Comparison of ENCODE assay signal across 8 mouse cellular contexts in the genomic region with DNA sequence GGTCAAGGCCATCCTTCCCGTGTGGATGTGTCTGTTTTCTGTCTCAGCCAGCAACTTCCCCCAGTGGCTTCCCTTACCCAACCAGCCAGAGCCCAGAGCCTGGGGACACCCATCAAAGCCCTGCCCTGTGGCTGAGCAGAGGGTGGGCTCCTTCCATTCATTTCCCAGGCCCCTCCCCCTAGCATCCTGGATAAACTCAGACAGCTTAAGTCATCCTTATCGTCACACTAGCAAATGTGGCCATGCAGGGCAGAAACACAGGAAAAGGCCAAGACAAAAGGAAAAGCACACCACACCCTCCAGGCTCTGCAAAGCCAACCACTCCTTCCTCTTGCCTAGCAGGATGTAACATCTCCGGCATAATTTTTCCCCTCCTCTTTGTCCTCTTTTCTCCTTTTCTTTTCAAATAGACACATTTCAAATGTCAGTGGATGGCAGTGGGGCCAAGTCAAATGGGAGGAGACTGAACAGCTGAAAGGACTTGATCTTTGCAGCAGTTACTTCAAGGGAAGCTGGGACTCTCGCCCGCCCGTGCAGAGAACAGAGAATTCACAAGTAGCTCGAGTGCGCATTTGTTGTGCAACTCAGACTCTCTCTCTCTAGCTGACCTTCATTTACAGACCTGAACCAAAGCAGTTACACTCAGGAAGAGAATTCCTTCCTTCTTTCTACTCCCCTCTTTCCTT. TPM values are rescaled to one million over a fixed set of nuclear protein-coding genes. Genes with fewer than 3 reads are reported as not detected.
DNase-seq lines count a peak whose midpoint lies in the region; ATAC-seq and TF ChIP-seq lines count a peak whose summit lies in the region.

No protein-coding gene starts in this region.

- H3K27me3 ChIP-seq in liver, adult 2 months (ENCODE audit: control insufficient read depth, insufficient read depth, low read length) = no peaks in the 10 kb centered on the region
- no peaks in the 10 kb centered on the region for H3K27me3 ChIP-seq in midbrain, embryonic 16.5 days (ENCODE audit: control insufficient read depth, insufficient read depth, low read depth, low read length)

- intact Hi-C loops in heart, postnatal 25 days (cut with DNase I) = no loop called here
- intact Hi-C loops in left cerebral cortex, postnatal 25 days (cut with DNase I) = no loop called here

- TF ChIP-seq POLR2A in liver, adult 2 months (IDR thresholded peaks at IDR 0.05; ENCODE audit: extremely low read depth, insufficient read depth, low read length) = no peak

- 65% methylated on average over 8 of the region's 8 CpGs for WGBS in liver, adult 2 months
- WGBS in midbrain, embryonic 16.5 days = 28% methylated on average over 8 of the region's 8 CpGs

- no peak overlapping the region; the same call in 1 of the 2 replicates for H3K27ac ChIP-seq in liver, adult 2 months (replicated peaks; ENCODE audit: insufficient read depth, low read depth, low read length)
- no peak overlapping the region for H3K27ac ChIP-seq in midbrain, embryonic 16.5 days (ENCODE audit: low read length)

- no peak overlapping the region for H3K4me3 ChIP-seq in liver, adult 2 months (ENCODE audit: insufficient read depth, low read depth, low read length)
- H3K4me3 ChIP-seq in midbrain, embryonic 16.5 days (ENCODE audit: low read depth, low read length) = no peak overlapping the region

- H3K4me1 ChIP-seq in liver, adult 2 months (ENCODE audit: control insufficient read depth, insufficient read depth, low read length) = no peaks in the 10 kb centered on the region
- H3K4me1 ChIP-seq in midbrain, embryonic 16.5 days (ENCODE audit: control insufficient read depth, insufficient read depth, low read length) = 0 out of 2 replicates have a peak, but pooled peaks cover 3% of the 10 kb centered on the region

- peak; percentile 42; the same call in 1 of the 2 replicates for ATAC-seq in midbrain, embryonic 16.5 days
- no peak for ATAC-seq in megakaryocyte-erythroid progenitor cell, adult 5-6 weeks (replicated peaks; ENCODE audit: low FRiP score, low TSS enrichment, poor library complexity, severe bottlenecking)

- DNase-seq in cerebellum, adult 9-10 months = peak; percentile 13
- no peak for DNase-seq in cerebellum, adult 11-12 months
- DNase-seq in embryo, embryonic 10 days (ENCODE audit: low spot score) = peak; percentile 49
- peak; percentile 49 for DNase-seq in heart, postnatal 25 days (ENCODE audit: low spot score)
- peak; percentile 6 for DNase-seq in liver, adult 2 months (ENCODE audit: extremely low read depth, low read depth, low spot score)
- no peak for DNase-seq in left cerebral cortex, postnatal 25 days (ENCODE audit: low spot score in 2 of 2)

- TF ChIP-seq CTCF in liver, adult 2 months (IDR thresholded peaks at IDR 0.05; ENCODE audit: low read depth, low read length) = no peak

- no peaks in the 10 kb centered on the region for H3K36me3 ChIP-seq in liver, adult 2 months (ENCODE audit: control insufficient read depth, insufficient read depth, low read length)
- no peaks in the 10 kb centered on the region for H3K36me3 ChIP-seq in midbrain, embryonic 16.5 days (ENCODE audit: control insufficient read depth, insufficient read depth, low read length)

- no peak overlapping the region for H3K4me2 ChIP-seq in midbrain, embryonic 16.5 days (ENCODE audit: low read length)

- no peaks in the 10 kb centered on the region; the same call in 1 of the 2 replicates for H3K9me3 ChIP-seq in midbrain, embryonic 16.5 days (replicated peaks; ENCODE audit: control insufficient read depth, low read length, poor library complexity, severe bottlenecking)

- H3K9ac ChIP-seq in liver, adult 2 months (ENCODE audit: low read depth, low read length) = no peak overlapping the region
- no peak overlapping the region for H3K9ac ChIP-seq in midbrain, embryonic 16.5 days (ENCODE audit: low read depth, low read length)

- H3K79me2 ChIP-seq in liver, adult 2 months (ENCODE audit: control insufficient read depth, insufficient read depth, low read length) = no peaks in the 10 kb centered on the region

RNA-seq across cellular contexts. Expression of a gene that starts 38.0 kb away (rescaled TPM):
- 10 to 100 TPM; 27.6 to 33.6 TPM for total RNA-seq in heart, postnatal 25 days (2021)
- 8.3 and 11.4 TPM in 2 replicates for total RNA-seq in liver, adult 2 months (2014; rRNA removed)
- polyA plus RNA-seq in liver, adult 2 months (2012; rRNA removed) = 3.2 and 3.3 TPM in 2 replicates
- 23.4 and 33.3 TPM in 2 replicates for polyA plus RNA-seq in midbrain, embryonic 16.5 days (2015; fragmentation: Nextera tagmentation; extraction: Ambion mirVana)
- 0.05 and 0.17 TPM in 2 replicates for total RNA-seq in megakaryocyte-erythroid progenitor cell, adult 5-6 weeks (2014; fragmentation: Nextera tagmentation)
- 0.34 TPM in 1 of 2 replicates, not detected in the other for total RNA-seq in megakaryocyte-erythroid progenitor cell, adult 5-6 weeks (2017)
- 10 to 100 TPM; 26.1 to 36.8 TPM for total RNA-seq in left cerebral cortex, postnatal 25 days (2021)

Comparison
In these comparisons a context has a peak if more than half of its experiments do, and no peak if none do; other contexts are left out.
1. DNase-seq: peak in cerebellum, adult 9-10 months (single experiment), embryo, embryonic 10 days (single experiment), heart, postnatal 25 days (single experiment) and liver, adult 2 months (single experiment); none in cerebellum, adult 11-12 months (single experiment) and left cerebral cortex, postnatal 25 days (0 of 2).